Mouse (Mus musculus) bone marrow, adult 2 months (tissue): Measurements from ENCODE around the gene Tacr3.

Source experiments
- CTCF ChIP-seq: fragments of 200-500 bp; IDR thresholded peaks from 2 replicates; pipeline ENCODE4 v1.5.1; 2011; ENCODE audit warnings: low read length, control low read depth; ENCODE audit not compliant: control insufficient read depth, insufficient read depth
- POLR2A ChIP-seq: fragments of 200-500 bp; IDR thresholded peaks from 2 replicates; pipeline ENCODE4 v1.6.1; 2011; ENCODE audit warnings: low read depth, mild to moderate bottlenecking, control low read depth, low read length, borderline replicate concordance; ENCODE audit not compliant: control insufficient read depth

DNA sequence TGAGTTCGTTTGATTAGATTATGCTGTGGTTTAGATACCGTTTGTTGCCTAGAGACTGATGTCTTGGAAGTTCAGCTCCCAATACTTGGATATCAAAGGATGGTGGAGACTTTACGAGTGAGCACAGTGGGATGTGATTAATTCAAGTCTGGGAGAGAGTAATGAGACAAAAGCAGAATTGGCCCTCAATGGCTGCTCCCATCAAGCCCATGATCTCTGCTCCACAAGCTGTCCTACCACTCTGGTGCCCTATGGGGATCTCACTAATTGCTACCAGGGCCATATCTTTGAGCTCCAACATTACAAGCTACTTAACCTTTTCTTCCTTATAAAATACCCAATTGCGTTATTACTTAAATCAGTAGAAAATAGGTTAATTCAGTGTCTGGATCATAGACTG is 22.5 kb downstream of the Tacr3 start:
- no peak for TF ChIP-seq POLR2A
- TF ChIP-seq CTCF = no peak
